ENCODE assay signal across 11 mouse cellular contexts in genomic region chr13:102912867-102913266, GRCm38 (mm10).
"Had no signal": no experiment of that assay in that cellular context is flagged by ENCODE, and none has a peak within 500 bp of the region (broad histone marks: within the 10 kb centered on the region; RNA-seq: fewer than 3 reads in every experiment).

No protein-coding gene starts in this region.

- H3K4me3 ChIP-seq: limb, embryonic 15.5 days; liver, embryonic 12.5 days; midbrain, embryonic 12.5 days had no signal

- H3K27ac ChIP-seq: limb, embryonic 15.5 days; liver, embryonic 12.5 days; midbrain, embryonic 12.5 days had no signal

- H3K9ac ChIP-seq: limb, embryonic 15.5 days; liver, embryonic 12.5 days; lung, embryonic 14.5 days; midbrain, embryonic 12.5 days had no signal

- H3K27me3 ChIP-seq: limb, embryonic 15.5 days; liver, embryonic 12.5 days; midbrain, embryonic 12.5 days had no signal

- H3K36me3 ChIP-seq: limb, embryonic 15.5 days; liver, embryonic 12.5 days; midbrain, embryonic 12.5 days had no signal

- H3K9me3 ChIP-seq: limb, embryonic 15.5 days; liver, embryonic 12.5 days; midbrain, embryonic 12.5 days had no signal

- H3K4me2 ChIP-seq: limb, embryonic 15.5 days; liver, embryonic 12.5 days; lung, embryonic 14.5 days; midbrain, embryonic 12.5 days had no signal

- DNase-seq: kidney, adult 11 months; kidney, postnatal 10 days; layer of hippocampus, postnatal 36 days; lung, embryonic 14.5 days; lung, postnatal 10 days; lung, postnatal 4 days; thymus, adult 18-20 months; thymus, postnatal 14 days had no signal

- H3K4me1 ChIP-seq: limb, embryonic 15.5 days; liver, embryonic 12.5 days; midbrain, embryonic 12.5 days had no signal

- ATAC-seq: liver, embryonic 12.5 days had no signal
